Mouse (Mus musculus): ENCODE data around the gene Ndufv1.

DNA sequence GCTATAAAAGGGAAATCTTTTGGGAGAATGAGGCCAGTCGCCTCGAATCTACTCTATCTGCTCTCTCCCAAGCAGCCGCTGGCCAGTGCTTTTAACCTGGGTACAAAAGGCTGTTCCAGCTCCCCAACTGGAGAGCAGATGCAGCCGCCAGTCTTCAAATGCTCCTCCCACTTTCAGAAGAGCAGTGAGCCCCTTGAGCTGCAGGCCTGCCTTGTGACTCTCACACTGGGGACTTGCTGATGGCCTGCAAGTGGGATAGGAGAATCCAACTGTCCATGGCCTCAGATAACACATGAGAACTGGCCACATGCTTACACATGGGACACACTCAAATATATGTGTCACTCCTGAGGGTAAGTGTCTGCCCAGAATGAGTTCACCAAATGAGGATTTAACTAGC is 44.1 kb upstream of the Ndufv1 start:
- TF ChIP-seq POLR2A (IDR thresholded peaks at IDR 0.05; ENCODE audit: borderline replicate concordance, low read depth, low read length) (no peak), CTCF (IDR thresholded peaks at IDR 0.05; ENCODE audit: low read depth, low read length) (no peak)

All from bone marrow macrophage, adult 2 months (primary cell).